Mouse (Mus musculus): ENCODE measurements at regions not wholly inside any gene's neighbourhood (a gene's known extent, or its start where the extent isn't known, plus 50 kb on each side); places are given as distances from the start of the nearest gene placed in this dataset.

- no peak for DNase-seq
Observed at GRCm38 (mm10) chr1:35331602-35332339, 482.0 kb downstream of the Plekhb2 start.

GRCm38 (mm10) chr1:35332340-35332684 lies 482.5 kb downstream of the Plekhb2 start:
- no peak for DNase-seq

- no peak for DNase-seq
Observed at GRCm38 (mm10) chr1:35337647-35338046, 487.9 kb downstream of the Plekhb2 start.

- no peak for DNase-seq
Observed at GRCm38 (mm10) chr1:35338184-35338583, 488.4 kb downstream of the Plekhb2 start.

GRCm38 (mm10) chr1:35344539-35344938 lies 494.8 kb downstream of the Plekhb2 start:
- no peak for DNase-seq

GRCm38 (mm10) chr1:35348294-35348693 lies 498.5 kb downstream of the Plekhb2 start:
- DNase-seq, result no peak

- no peak for DNase-seq
Observed at GRCm38 (mm10) chr1:35358981-35359380, 509.2 kb downstream of the Plekhb2 start.

- no peak for DNase-seq
Observed at GRCm38 (mm10) chr1:35361465-35361864, 511.7 kb downstream of the Plekhb2 start.

- no peak for DNase-seq
Observed at GRCm38 (mm10) chr1:35362836-35363235, 513.1 kb downstream of the Plekhb2 start.

- no peak for DNase-seq
Observed at GRCm38 (mm10) chr1:35366559-35366958, 516.8 kb downstream of the Plekhb2 start.

- DNase-seq, result no peak
Observed at GRCm38 (mm10) chr1:35372751-35373150, 523.0 kb downstream of the Plekhb2 start.

GRCm38 (mm10) chr1:35380633-35381385 lies 531.0 kb downstream of the Plekhb2 start:
- DNase-seq, result no peak

- peak; percentile 80 for DNase-seq
Observed at GRCm38 (mm10) chr1:35385430-35385829, 535.7 kb downstream of the Plekhb2 start.

- peak; percentile 41 for DNase-seq
Observed at GRCm38 (mm10) chr1:35388181-35388580, 538.4 kb downstream of the Plekhb2 start.

GRCm38 (mm10) chr1:35390371-35390770 lies 540.6 kb downstream of the Plekhb2 start:
- no peak for DNase-seq

- DNase-seq, result no peak
Observed at GRCm38 (mm10) chr1:35390858-35391586, 541.2 kb downstream of the Plekhb2 start.

- no peak for DNase-seq
Observed at GRCm38 (mm10) chr1:35393550-35394118, 543.9 kb downstream of the Plekhb2 start.

GRCm38 (mm10) chr1:35400674-35401359 lies 551.0 kb downstream of the Plekhb2 start:
- DNase-seq, result no peak

GRCm38 (mm10) chr1:35402995-35403394 lies 553.2 kb downstream of the Plekhb2 start:
- DNase-seq, result no peak

- DNase-seq, result no peak
Observed at GRCm38 (mm10) chr1:35405418-35405817, 555.6 kb downstream of the Plekhb2 start.

- no peak for DNase-seq
Observed at GRCm38 (mm10) chr1:35415646-35416045, 565.9 kb downstream of the Plekhb2 start.

Measured in gastrocnemius, postnatal 10 days (tissue).